Mouse (Mus musculus) lung, postnatal 0 days (tissue): Measurements from ENCODE around the gene Ntn5. TPM values are rescaled to one million over a fixed set of nuclear protein-coding genes. Genes with fewer than 3 reads are reported as not detected.

ENCODE experiments used
- ATAC-seq: fragments of 200-750 bp; cut with Nextera tagmentation; 2 replicates; pipeline ENCODE4 v1.8.0; 2017; ENCODE audit warnings: moderate library complexity
- DNase-seq: peaks from one replicate; pipeline ENCODE4 v3.0.0-alpha.2; 2016; ENCODE audit warnings: low spot score
- H3K27ac ChIP-seq: fragments of 300-500 bp; sonication (generic); 2 replicates; pipeline ENCODE4 v1.5.1; 2014; ENCODE audit warnings: antibody characterized with exemption, mild to moderate bottlenecking, low read length, mixed read lengths
- H3K27me3 ChIP-seq: fragments of 300-500 bp; sonication (generic); replicated peaks from 2 replicates; pipeline ENCODE4 v1.6.1; 2014; ENCODE audit warnings: low read length, mixed read lengths; ENCODE audit not compliant: insufficient read depth
- H3K36me3 ChIP-seq: fragments of 300-500 bp; sonication (generic); 2 replicates; pipeline ENCODE4 v1.6.1; 2014; ENCODE audit warnings: low read length, mixed read lengths; ENCODE audit not compliant: insufficient read depth
- H3K4me1 ChIP-seq: fragments of 300-500 bp; sonication (generic); 2 replicates; pipeline ENCODE4 v1.6.1; 2014; ENCODE audit warnings: antibody characterized with exemption, low read depth, low read length, mixed read lengths; ENCODE audit not compliant: insufficient read depth
- H3K4me2 ChIP-seq: fragments of 300-500 bp; sonication (generic); replicated peaks from 2 replicates; pipeline ENCODE4 v1.6.1; 2014; ENCODE audit warnings: low read depth, mild to moderate bottlenecking, low read length, moderate library complexity, mixed read lengths
- H3K4me3 ChIP-seq: fragments of 300-500 bp; sonication (generic); 2 replicates; pipeline ENCODE4 v1.5.1; 2014; ENCODE audit warnings: low read depth, low read length
- H3K9ac ChIP-seq: fragments of 300-500 bp; sonication (generic); replicated peaks from 2 replicates; pipeline ENCODE4 v1.6.1; 2014; ENCODE audit warnings: low read depth, mild to moderate bottlenecking
- H3K9me3 ChIP-seq: fragments of 300-500 bp; sonication (generic); 2 replicates; pipeline ENCODE4 v1.6.1; 2016; ENCODE audit warnings: low read length, mixed read lengths
- CTCF ChIP-seq: IDR thresholded peaks from 2 replicates; pipeline ENCODE4 v1.5.1; 2016; ENCODE audit warnings: antibody characterized with exemption, mild to moderate bottlenecking
- EP300 ChIP-seq: IDR thresholded peaks from 2 replicates; pipeline ENCODE4 v1.6.1; 2016; ENCODE audit warnings: antibody characterized with exemption, mild to moderate bottlenecking, control low read depth
- whole genome bisulfite sequencing: fragments of 180-500 bp; shearing (Covaris S2); extraction: QIAGEN DNeasy Blood & Tissue Kit; methylation state at CpG from one replicate; pipeline ENCODE4 v1.1.7; 2014; 5-methylcytosine and 5-hydroxymethylcytosine counted together
- polyA plus RNA-seq: library from polyadenylated mRNA; unstranded; fragments of >200 nt; fragmentation: Nextera tagmentation; extraction: Ambion mirVana; gene quantifications from 2 replicates; pipeline ENCODE4 v1.2.1, GENCODE M21; 2015

Gene Ntn5
- polyA plus RNA-seq, 1 experiment from 2014 or later: 2.4 TPM

DNA sequence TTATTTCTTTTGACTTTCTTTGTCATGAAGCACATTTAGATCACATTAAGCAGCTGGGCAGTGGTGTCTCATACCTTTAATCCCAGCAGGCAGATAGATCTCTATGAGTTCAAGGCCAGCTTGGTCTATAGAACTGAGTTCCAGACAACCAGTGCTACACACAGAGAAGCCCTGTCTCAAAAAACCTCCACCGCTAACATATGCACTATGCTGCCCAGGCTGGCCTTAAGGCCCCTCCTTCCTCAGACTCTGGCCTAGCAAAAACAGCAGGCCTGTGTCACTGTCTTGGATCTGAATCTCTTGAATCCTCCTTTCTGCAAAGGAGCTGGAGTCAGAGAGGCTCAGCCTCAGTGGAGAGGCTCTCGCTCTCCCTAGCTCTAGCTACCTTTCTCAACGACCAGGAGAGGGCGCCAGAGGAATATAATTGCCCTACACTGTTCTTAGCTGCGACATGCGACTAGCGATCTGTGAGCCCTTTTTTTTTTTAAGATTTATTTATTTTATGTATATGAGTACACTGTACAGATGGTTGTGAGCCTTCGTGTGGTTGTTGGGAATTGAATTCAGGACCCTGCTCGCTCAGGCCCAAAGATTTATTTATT is 55.4 kb downstream of the Ntn5 start:
- TF ChIP-seq EP300 (no peak), CTCF (peak; percentile 94)
- Histone ChIP-seq H3K4me1 (no peaks in the 10 kb centered on the region), H3K9me3 (no peaks in the 10 kb centered on the region), H3K4me3 (no peak overlapping the region), H3K27me3 (no peaks in the 10 kb centered on the region), H3K4me2 (no peak overlapping the region), H3K27ac (no peak overlapping the region), H3K9ac (no peak overlapping the region), H3K36me3 (no peaks in the 10 kb centered on the region)
- peak; percentile 75 for ATAC-seq
- whole genome bisulfite sequencing: 10% methylated on average over 9 of the region's 9 CpGs
- peak; percentile 92 for DNase-seq

DNA sequence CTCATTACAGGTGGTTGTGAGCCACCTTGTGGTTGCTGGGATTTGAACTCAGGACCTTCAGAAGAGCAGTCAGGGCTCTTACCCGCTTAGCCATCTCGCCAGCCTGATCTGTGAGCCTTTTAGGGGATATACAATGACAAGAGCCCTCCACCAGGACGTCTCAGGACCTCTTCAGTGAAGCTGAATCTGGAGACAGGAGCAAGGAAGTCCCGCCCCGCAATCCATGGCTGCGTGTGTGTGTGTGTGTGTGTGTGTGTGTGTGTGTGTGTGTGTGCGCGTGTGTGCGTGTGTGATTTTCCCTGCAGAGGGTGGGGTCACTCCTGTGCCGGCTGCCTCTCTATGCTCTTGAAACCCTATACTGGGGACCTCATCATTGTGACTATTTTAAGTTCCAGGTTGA is 56.0 kb downstream of the Ntn5 start:
- Histone ChIP-seq H3K27me3 (no peaks in the 10 kb centered on the region), H3K36me3 (no peaks in the 10 kb centered on the region), H3K4me2 (no peak overlapping the region), H3K4me3 (no peak overlapping the region), H3K9me3 (no peaks in the 10 kb centered on the region), H3K4me1 (no peaks in the 10 kb centered on the region), H3K27ac (no peak overlapping the region), H3K9ac (no peak overlapping the region)
- DNase-seq (no peak), ATAC-seq (no peak)
- 53% methylated on average over 8 of the region's 10 CpGs for WGBS
- TF ChIP-seq EP300 (no peak), CTCF (no peak)

DNA sequence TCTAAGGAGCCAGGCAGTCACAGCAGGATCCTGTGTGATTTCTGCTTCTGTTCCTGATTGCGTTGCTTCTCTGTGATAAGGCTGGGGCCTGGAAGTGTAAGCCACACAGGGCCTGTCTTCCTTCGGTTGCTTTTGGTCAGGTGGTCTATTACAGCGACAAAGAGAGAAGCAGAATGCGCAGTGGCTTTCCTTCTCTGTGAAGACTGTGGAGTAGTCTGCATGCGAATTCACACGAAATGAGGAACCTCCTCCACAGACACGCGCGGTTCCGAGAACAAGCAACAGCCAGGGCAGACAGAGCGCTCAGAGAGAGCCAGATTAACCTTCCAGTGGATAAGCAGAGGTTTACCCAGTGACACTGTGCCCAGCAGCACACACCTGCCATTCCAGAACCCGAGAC is 57.5 kb downstream of the Ntn5 start:
- Histone ChIP-seq H3K4me2 (0 out of 2 replicates have a peak overlapping the region, but pooled peaks have one; percentile 48), H3K4me3 (no peak overlapping the region), H3K4me1 (no peaks in the 10 kb centered on the region), H3K27me3 (no peaks in the 10 kb centered on the region), H3K36me3 (no peaks in the 10 kb centered on the region), H3K9ac (no peak overlapping the region), H3K9me3 (no peaks in the 10 kb centered on the region), H3K27ac (no peak overlapping the region)
- DNase-seq (no peak), ATAC-seq (no peak)
- no peak for TF ChIP-seq CTCF
- no peak for TF ChIP-seq EP300
- 78% methylated on average over 12 of the region's 12 CpGs for WGBS

DNA sequence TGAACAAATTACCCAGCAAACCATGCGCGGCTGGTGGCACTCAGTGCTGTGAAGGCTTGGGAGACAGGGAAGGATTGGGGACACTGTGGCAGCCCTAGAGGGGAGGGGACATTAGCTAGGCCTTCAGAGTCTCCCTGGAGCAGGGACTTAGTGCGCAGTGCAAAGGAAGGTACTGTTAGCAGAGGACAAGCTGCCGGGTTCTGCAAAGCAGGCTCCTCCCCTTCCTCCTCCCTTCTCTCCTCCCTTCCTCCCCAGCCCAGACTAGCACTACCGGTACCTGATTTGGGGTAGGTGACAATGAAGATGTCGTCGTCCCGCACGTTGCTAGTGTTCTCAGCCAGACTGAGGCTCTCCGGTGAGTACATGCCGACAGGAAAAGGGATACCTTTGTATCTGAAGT is 58.0 kb downstream of the Ntn5 start:
- no peak overlapping the region for H3K27ac ChIP-seq
- no peaks in the 10 kb centered on the region for H3K4me1 ChIP-seq
- no peaks in the 10 kb centered on the region for H3K9me3 ChIP-seq
- H3K27me3 ChIP-seq: no peaks in the 10 kb centered on the region
- ATAC-seq: peak; percentile 62
- no peak for TF ChIP-seq CTCF
- no peak for TF ChIP-seq EP300
- H3K36me3 ChIP-seq: no peaks in the 10 kb centered on the region
- peak overlapping the region; percentile 24 for H3K4me3 ChIP-seq
- no peak overlapping the region for H3K9ac ChIP-seq
- DNase-seq: peak; percentile 64
- H3K4me2 ChIP-seq: peak overlapping the region; percentile 48
- WGBS: 29% methylated on average over 11 of the region's 11 CpGs

DNA sequence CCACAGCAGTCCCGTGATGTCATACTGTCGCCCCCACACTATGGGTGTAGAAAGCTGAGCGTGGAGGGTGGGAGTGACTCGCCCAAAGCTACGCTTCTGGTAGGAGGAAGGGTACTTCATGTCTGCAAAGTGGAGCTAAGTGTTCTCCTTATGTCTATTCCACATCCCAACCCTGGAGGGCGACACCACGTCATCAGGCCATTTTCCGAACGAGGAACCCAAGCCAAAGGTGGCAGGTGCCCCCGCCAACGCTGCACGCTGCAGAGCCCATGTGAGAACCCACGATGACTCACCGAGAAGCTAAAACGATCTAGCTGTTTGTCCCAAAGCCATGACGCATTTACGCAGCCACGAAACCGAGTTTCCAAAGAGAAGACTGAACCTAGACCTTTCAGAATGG is 58.5 kb downstream of the Ntn5 start:
- no peaks in the 10 kb centered on the region for H3K9me3 ChIP-seq
- H3K36me3 ChIP-seq: no peaks in the 10 kb centered on the region
- H3K4me3 ChIP-seq: peak overlapping the region; percentile 24
- ATAC-seq (peak; percentile 68), DNase-seq (peak; percentile 79)
- H3K27ac ChIP-seq: no peak overlapping the region
- peak overlapping the region; percentile 48 for H3K4me2 ChIP-seq
- WGBS: 26% methylated on average over 19 of the region's 19 CpGs
- H3K9ac ChIP-seq: no peak overlapping the region
- TF ChIP-seq EP300 (no peak), CTCF (peak; percentile 52)
- H3K4me1 ChIP-seq: no peaks in the 10 kb centered on the region
- H3K27me3 ChIP-seq: no peaks in the 10 kb centered on the region

Other genes with a start within 250 kb of the Ntn5 start
- 19.2 and 19.6 TPM in 2 replicates for gene Gys1, start 249.2 kb upstream of the Ntn5 start, polyA plus RNA-seq
- 59.9 and 63.5 TPM in 2 replicates for gene Ruvbl2, start 245.9 kb upstream of the Ntn5 start, polyA plus RNA-seq
- gene Ftl1, start 224.1 kb upstream of the Ntn5 start, polyA plus RNA-seq: 5,808 and 6,026 TPM in 2 replicates
- gene Bax, start 217.1 kb upstream of the Ntn5 start, polyA plus RNA-seq: 144 and 155 TPM in 2 replicates
- 0.25 and 0.52 TPM in 2 replicates for gene Tulp2, start 202.1 kb upstream of the Ntn5 start, polyA plus RNA-seq
- gene Gm45808, start 197.2 kb upstream of the Ntn5 start, polyA plus RNA-seq: not detected in 2 replicates
- gene Dhdh, start 195.2 kb upstream of the Ntn5 start, polyA plus RNA-seq: 3.5 and 4.5 TPM in 2 replicates
- 203 and 213 TPM in 2 replicates for gene Nucb1, start 173.6 kb upstream of the Ntn5 start, polyA plus RNA-seq
- 36.6 and 39.1 TPM in 2 replicates for gene Ppp1r15a, start 157.8 kb upstream of the Ntn5 start, polyA plus RNA-seq
- 2.0 and 2.1 TPM in 2 replicates for gene Plekha4, start 157.7 kb upstream of the Ntn5 start, polyA plus RNA-seq
- 0.95 and 1.4 TPM in 2 replicates for gene Hsd17b14, start 129.1 kb upstream of the Ntn5 start, polyA plus RNA-seq
- 29.4 and 39.8 TPM in 2 replicates for gene Bcat2, start 113.9 kb upstream of the Ntn5 start, polyA plus RNA-seq
- gene Fgf21, start 68.5 kb upstream of the Ntn5 start, polyA plus RNA-seq: not detected in 2 replicates
- gene Fut1, start 66.7 kb upstream of the Ntn5 start, polyA plus RNA-seq: 0.13 and 0.18 TPM in 2 replicates
- gene Izumo1, start 62.2 kb upstream of the Ntn5 start, polyA plus RNA-seq: 0.19 and 0.32 TPM in 2 replicates
- 43.3 and 49.0 TPM in 2 replicates for gene Rasip1, start 56.5 kb upstream of the Ntn5 start, polyA plus RNA-seq
- 4.0 and 4.8 TPM in 2 replicates for gene Mamstr, start 44.0 kb upstream of the Ntn5 start, polyA plus RNA-seq
- gene Fut2, start 17.6 kb upstream of the Ntn5 start, polyA plus RNA-seq: 0.27 and 0.84 TPM in 2 replicates
- gene Sec1, start 10.4 kb downstream of the Ntn5 start, polyA plus RNA-seq: 1.0 and 2.0 TPM in 2 replicates
- 1.5 and 2.4 TPM in 2 replicates for gene Car11, start 15.8 kb downstream of the Ntn5 start, polyA plus RNA-seq
- gene Dbp, start 21.1 kb downstream of the Ntn5 start, polyA plus RNA-seq: 6.8 and 9.4 TPM in 2 replicates
- gene Rpl18, start 31.4 kb downstream of the Ntn5 start, polyA plus RNA-seq: 720 and 782 TPM in 2 replicates
- gene Sphk2, start 34.0 kb downstream of the Ntn5 start, polyA plus RNA-seq: 17.9 and 18.2 TPM in 2 replicates
- 1.7 and 2.3 TPM in 2 replicates for gene Fam83e, start 37.2 kb downstream of the Ntn5 start, polyA plus RNA-seq
- gene Spaca4, start 41.8 kb downstream of the Ntn5 start, polyA plus RNA-seq: not detected in 2 replicates
- 0.10 and 0.11 TPM in 2 replicates for gene Lmtk3, start 99.7 kb downstream of the Ntn5 start, polyA plus RNA-seq
- gene Sult2b1, start 100.6 kb downstream of the Ntn5 start, polyA plus RNA-seq: 3.2 and 3.7 TPM in 2 replicates
- 105 and 113 TPM in 2 replicates for gene Cyth2, start 130.6 kb downstream of the Ntn5 start, polyA plus RNA-seq
- 0.20 and 0.35 TPM in 2 replicates for gene Kcnj14, start 140.8 kb downstream of the Ntn5 start, polyA plus RNA-seq
- 14.8 and 15.1 TPM in 2 replicates for gene Grwd1, start 146.9 kb downstream of the Ntn5 start, polyA plus RNA-seq
- 56.2 and 57.3 TPM in 2 replicates for gene Kdelr1, start 188.8 kb downstream of the Ntn5 start, polyA plus RNA-seq
- gene Grin2d, start 194.4 kb downstream of the Ntn5 start, polyA plus RNA-seq: 0.62 and 0.75 TPM in 2 replicates
- gene Syngr4, start 212.7 kb downstream of the Ntn5 start, polyA plus RNA-seq: 0.14 and 0.23 TPM in 2 replicates
- gene Tmem143, start 212.9 kb downstream of the Ntn5 start, polyA plus RNA-seq: 3.9 and 4.1 TPM in 2 replicates
- 233 and 255 TPM in 2 replicates for gene Emp3, start 237.4 kb downstream of the Ntn5 start, polyA plus RNA-seq
- gene Ccdc114, start 240.1 kb downstream of the Ntn5 start, polyA plus RNA-seq: 8.9 and 11.2 TPM in 2 replicates